Mouse (Mus musculus) limb, embryonic 15.5 days (tissue): Measurements from ENCODE around the gene Zscan22. TPM values are rescaled to one million over a fixed set of nuclear protein-coding genes. Genes with fewer than 3 reads are reported as not detected.
"Not testable (repeated sequence)": the region's sequence is repeated elsewhere in the genome, so short reads cannot be mapped to it uniquely, and the experiment has no call there.

Experiments
- ATAC-seq: fragments of 200-750 bp; cut with Nextera tagmentation; 2 replicates; pipeline ENCODE4 v1.8.0; 2017; ENCODE audit warnings: low read depth, moderate TSS enrichment; ENCODE audit not compliant: insufficient number of reproducible peaks, low FRiP score, low TSS enrichment
- H3K27ac ChIP-seq: fragments of 300-500 bp; sonication (generic); 2 replicates; pipeline ENCODE4 v1.5.1; 2015; ENCODE audit warnings: moderate library complexity, mild to moderate bottlenecking, inconsistent platforms
- H3K27me3 ChIP-seq: fragments of 300-500 bp; sonication (generic); 2 replicates; pipeline ENCODE4 v1.6.1; 2015; ENCODE audit warnings: inconsistent platforms
- H3K36me3 ChIP-seq: fragments of 300-500 bp; sonication (generic); 2 replicates; pipeline ENCODE4 v1.6.1; 2015; ENCODE audit warnings: inconsistent platforms
- H3K4me1 ChIP-seq: fragments of 300-500 bp; sonication (generic); 2 replicates; pipeline ENCODE4 v1.6.1; 2015; ENCODE audit warnings: inconsistent platforms
- H3K4me2 ChIP-seq: fragments of 300-500 bp; sonication (generic); 2 replicates; pipeline ENCODE4 v1.6.1; 2015; ENCODE audit warnings: mild to moderate bottlenecking, inconsistent platforms
- H3K4me3 ChIP-seq: fragments of 300-500 bp; sonication (generic); 2 replicates; pipeline ENCODE4 v1.5.1; 2015; ENCODE audit warnings: mild to moderate bottlenecking, inconsistent platforms
- H3K9ac ChIP-seq: fragments of 300-500 bp; sonication (generic); 2 replicates; pipeline ENCODE4 v1.6.1; 2015; ENCODE audit warnings: inconsistent platforms
- H3K9me3 ChIP-seq: fragments of 300-500 bp; sonication (generic); 2 replicates; pipeline ENCODE4 v1.6.1; 2016; ENCODE audit warnings: inconsistent platforms
- WGBS: fragments of 180-500 bp; shearing (Covaris S2); methylation state at CpG from one replicate; pipeline ENCODE4 v1.1.7; 2015; 5-methylcytosine and 5-hydroxymethylcytosine counted together
- polyA plus RNA-seq: library from polyadenylated mRNA; unstranded; fragments of >200 nt; fragmentation: Nextera tagmentation; extraction: Ambion mirVana; gene quantifications from 2 replicates; pipeline ENCODE4 v1.2.1, GENCODE M21; 2015

The Zscan22 gene
- polyA plus RNA-seq: 17.3 and 17.7 TPM in 2 replicates

DNA sequence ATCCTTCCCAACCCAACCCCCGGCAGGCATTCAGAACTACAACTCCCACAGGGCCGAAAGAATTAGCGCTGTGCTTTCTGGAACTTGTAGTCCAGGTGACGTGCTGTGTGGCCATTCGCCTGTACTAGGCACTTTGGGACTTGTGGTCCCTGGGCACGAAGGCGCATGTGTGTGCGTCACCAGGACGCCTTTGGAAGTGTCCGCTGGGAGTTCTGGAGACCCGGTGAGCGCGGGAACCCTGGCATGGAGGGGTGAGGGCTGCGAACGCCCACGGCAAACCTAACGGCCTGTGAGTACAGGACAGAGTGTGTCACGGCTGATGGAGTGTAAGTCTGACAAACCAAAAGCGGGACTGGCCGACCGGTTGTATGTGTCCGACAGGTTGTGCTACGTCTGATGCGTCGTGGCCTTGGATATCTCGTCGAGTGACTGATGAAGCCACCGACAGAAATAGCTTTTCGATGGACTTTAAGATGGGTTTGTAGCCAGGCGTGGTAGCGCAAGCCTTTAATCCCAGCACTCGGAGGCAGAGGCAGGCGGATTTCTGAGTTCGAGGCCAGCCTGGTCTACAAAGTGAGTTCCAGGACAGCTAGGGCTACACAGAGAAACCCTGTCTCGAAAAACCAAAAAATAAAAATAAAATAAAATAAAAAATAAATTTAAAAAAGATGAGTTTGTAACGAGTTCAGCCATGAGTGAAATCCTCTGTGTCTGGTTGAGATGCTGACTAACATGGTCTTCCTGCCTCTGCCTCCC is at the start of gene Zscan22:
Gene Zscan22, plus strand, starts transcription at position 161 of the 756 bp plus-strand sequence.
- 5% methylated on average over 36 of the region's 36 CpGs for WGBS
- Histone ChIP-seq H3K27ac (no peak within 1 kb of the TSS), H3K4me3 (peak within 1 kb of the TSS; percentile 58), H3K4me1 (peaks cover 8% of the 10 kb centered on the region), H3K4me2 (peak within 1 kb of the TSS; percentile 44), H3K27me3 (no peaks in the 10 kb centered on the region), H3K9me3 (no peaks in the 10 kb centered on the region), H3K36me3 (peaks cover 5% of the 10 kb centered on the region), H3K9ac (0 out of 2 replicates have a peak within 1 kb of the TSS, but pooled peaks have one; percentile 15)
- ATAC-seq: peak; percentile 98

DNA sequence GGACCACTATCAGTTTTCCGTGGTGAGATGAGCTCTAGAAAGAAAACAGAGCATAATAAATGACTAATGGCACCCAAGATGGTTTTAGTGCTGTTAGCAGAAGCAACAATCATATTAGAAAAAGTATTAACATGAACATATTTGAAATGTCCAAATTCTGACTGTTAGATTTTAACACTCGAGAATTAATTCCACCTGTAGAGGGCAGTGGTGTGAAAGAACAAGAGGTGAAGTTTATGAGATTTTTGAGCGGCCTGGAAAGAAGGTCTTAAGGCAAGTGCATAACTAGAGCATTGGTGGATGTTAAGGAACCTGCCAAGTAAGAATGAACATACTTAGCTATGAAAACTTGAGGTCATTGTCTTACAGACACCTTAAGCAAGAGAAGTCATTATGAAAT is 23.3 kb upstream of the Zscan22 start:
- no peak for ATAC-seq
- H3K4me2 ChIP-seq: no peak overlapping the region
- no peak overlapping the region for H3K27ac ChIP-seq
- no peaks in the 10 kb centered on the region for H3K9me3 ChIP-seq
- H3K4me3 ChIP-seq: no peak overlapping the region
- H3K4me1 ChIP-seq: no peaks in the 10 kb centered on the region
- no peaks in the 10 kb centered on the region for H3K27me3 ChIP-seq
- H3K9ac ChIP-seq: no peak overlapping the region
- no peaks in the 10 kb centered on the region for H3K36me3 ChIP-seq
- WGBS: 20% methylated on average over 3 of the region's 3 CpGs

DNA sequence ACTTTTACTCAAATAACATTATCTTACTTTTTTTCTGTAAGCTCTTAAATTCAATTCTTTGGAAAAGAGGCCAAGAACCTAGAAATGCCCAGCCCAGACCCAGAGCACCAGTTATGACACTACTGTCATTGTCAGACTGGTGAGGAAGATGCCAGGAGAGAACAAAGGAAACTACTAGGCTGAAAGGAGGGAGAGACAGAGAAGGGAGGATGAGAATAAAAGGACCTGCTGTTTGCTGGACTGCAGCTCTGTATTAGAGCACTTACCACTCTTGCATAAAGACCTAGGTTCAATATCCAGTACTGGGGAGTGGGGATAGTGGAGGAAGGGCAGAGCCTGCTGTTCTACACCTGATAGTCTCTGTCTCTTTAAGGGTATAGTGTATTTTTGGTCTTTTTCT is 17.6 kb upstream of the Zscan22 start:
- Histone ChIP-seq H3K4me1 (peaks cover 8% of the 10 kb centered on the region), H3K9ac (no peak overlapping the region), H3K4me2 (no peak overlapping the region), H3K36me3 (peaks cover 4% of the 10 kb centered on the region), H3K9me3 (no peaks in the 10 kb centered on the region), H3K27ac (no peak overlapping the region), H3K27me3 (no peaks in the 10 kb centered on the region), H3K4me3 (no peak overlapping the region)
- ATAC-seq: no peak

DNA sequence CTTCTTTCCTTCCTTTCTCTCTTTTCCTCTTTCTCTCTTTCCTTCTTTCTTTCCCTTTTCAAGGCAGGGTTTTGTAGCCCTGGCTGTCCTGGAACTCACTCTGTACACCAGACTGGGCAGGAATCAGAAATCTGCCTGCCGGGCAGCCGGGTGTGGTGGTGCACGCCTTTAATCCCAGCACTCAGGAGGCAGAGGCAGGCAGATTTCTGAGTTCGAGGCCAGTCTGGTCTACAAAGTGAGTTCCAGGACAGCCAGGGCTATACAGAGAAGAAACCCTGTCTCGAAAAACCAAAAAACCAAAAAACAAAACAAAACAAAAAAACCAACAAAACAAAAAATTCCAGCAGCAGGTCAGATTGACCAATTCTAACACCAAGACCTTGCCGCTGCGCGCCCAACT is 17.1 kb upstream of the Zscan22 start:
- not testable (repeated sequence) for ATAC-seq, H3K36me3 ChIP-seq, H3K27ac ChIP-seq, H3K27me3 ChIP-seq, H3K9me3 ChIP-seq, H3K4me1 ChIP-seq
- H3K9ac ChIP-seq: 0 out of 2 replicates have a peak overlapping the region, but pooled peaks have one; percentile 26
- H3K4me2 ChIP-seq: peak overlapping the region; percentile 64
- whole genome bisulfite sequencing: 44% methylated on average over 8 of the region's 8 CpGs
- peak overlapping the region; percentile 71 for H3K4me3 ChIP-seq

DNA sequence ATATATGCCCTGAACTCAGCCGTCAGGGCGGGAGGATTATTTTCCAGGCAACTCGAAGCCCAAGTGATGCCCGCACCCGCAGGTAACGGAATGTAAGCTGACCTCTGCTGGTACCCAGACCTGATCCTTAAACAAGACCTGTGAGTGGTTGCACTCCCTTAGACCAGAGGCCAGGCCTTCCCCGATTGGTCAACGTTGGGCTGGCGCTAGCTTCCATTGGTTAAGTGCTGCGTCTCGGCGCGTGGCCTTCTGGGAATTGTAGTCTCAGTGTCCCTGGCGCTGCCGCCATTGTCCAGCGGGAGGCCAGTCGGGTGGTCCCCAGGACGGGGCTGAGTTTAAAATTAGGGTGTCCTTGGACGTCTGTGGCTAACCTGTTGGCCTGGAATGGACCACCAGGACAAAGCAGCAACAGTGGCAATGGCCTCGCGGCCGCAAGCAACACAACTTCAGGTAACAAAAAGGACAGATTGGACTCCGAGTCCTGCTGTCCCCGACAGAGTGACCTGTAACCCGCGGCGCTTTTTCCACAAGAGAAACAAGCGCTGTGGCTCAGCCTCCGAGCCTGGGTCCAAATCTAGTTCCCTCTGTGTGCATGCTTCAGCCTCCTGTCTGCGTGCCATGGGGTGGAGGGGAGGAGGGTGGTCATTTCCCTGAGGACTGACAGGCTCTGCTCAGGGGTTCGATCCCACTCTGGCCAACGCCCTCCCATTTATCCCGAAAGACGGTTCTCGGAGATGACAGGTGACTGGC is 16.5 kb upstream of the Zscan22 start, which contains the start of gene Zfp128:
Gene Zfp128, plus strand, starts transcription at position 267 of the 750 bp plus-strand sequence.
- under 1% methylated on average over 35 of the region's 35 CpGs for WGBS
- H3K4me1 ChIP-seq: peaks cover 8% of the 10 kb centered on the region
- H3K9me3 ChIP-seq: no peaks in the 10 kb centered on the region
- peak; percentile 96 for ATAC-seq
- H3K27ac ChIP-seq: peak within 1 kb of the TSS; percentile 43; the same call in 1 of the 2 replicates
- peak within 1 kb of the TSS; percentile 68 for H3K9ac ChIP-seq
- peak within 1 kb of the TSS; percentile 71 for H3K4me3 ChIP-seq
- H3K4me2 ChIP-seq: peak within 1 kb of the TSS; percentile 64
- no peaks in the 10 kb centered on the region for H3K27me3 ChIP-seq
- peaks cover 14% of the 10 kb centered on the region for H3K36me3 ChIP-seq

DNA sequence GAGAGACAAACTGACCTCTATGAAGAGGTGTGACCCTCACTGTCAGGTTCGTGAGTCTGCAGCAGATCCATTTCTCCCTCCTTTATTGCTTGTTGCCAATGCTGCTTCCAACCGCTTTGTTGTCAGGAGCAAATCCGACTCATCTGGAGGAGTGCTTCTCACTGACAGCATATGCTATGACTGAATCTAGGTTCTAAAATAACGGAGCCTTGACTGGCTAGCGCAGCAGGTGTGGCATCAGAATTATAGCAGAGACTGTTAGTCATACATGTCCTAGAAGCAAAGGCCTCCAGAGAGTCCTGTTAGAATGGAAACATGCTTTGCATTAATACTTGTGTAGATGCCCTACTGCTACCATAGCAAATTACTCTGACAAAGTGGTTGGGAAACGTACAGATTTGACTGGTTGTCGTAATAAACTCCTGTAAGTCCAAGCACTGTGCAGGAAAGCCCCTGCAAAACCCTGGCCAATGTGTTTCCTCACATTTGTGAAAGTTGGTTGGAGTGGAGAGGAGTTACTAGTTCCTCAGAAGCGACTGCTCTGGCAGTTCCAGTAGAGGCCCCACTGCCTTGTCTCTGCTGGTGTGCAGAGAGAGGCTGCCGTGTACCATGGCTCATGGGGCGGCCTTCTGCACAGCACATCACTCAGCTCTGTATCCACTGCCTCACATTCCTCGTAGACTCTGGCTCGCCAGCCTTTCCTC is 10.9 kb upstream of the Zscan22 start:
- H3K4me2 ChIP-seq: no peak overlapping the region
- WGBS: 92% methylated on average over 12 of the region's 12 CpGs

DNA sequence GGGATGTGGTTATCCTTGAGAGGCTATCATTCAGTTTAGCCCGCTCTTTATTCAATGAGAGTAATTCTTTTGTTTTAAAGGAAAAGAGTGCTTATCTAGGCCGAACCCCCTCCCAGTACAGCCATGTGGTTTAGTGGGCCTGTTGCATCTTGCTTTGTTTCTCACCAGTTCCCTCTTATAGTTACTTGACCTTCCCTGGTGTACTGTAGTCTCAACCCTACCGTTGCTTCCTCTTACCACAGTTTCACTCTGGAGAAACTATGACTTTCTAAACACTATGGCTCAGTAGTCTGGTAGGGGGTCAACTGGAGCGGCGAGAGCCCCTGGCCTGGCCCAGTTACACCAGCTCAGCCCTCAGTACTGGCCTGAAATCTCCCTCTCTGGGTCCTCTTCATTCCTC is 10.0 kb upstream of the Zscan22 start:
- 93% methylated on average over 5 of the region's 5 CpGs for whole genome bisulfite sequencing
- no peaks in the 10 kb centered on the region for H3K27me3 ChIP-seq
- no peaks in the 10 kb centered on the region for H3K4me1 ChIP-seq
- no peak overlapping the region for H3K4me3 ChIP-seq
- H3K4me2 ChIP-seq: no peak overlapping the region
- no peak overlapping the region for H3K27ac ChIP-seq
- ATAC-seq: no peak
- H3K9me3 ChIP-seq: no peaks in the 10 kb centered on the region
- peaks cover 69% of the 10 kb centered on the region for H3K36me3 ChIP-seq
- no peak overlapping the region for H3K9ac ChIP-seq

More for the DNA sequence above, 10.9 kb upstream of the Zscan22 start:
- H3K4me3 ChIP-seq: no peak overlapping the region
- no peak overlapping the region for H3K9ac ChIP-seq
- peaks cover 3% of the 10 kb centered on the region for H3K4me1 ChIP-seq
- H3K27ac ChIP-seq: no peak overlapping the region
- peaks cover 65% of the 10 kb centered on the region for H3K36me3 ChIP-seq
- no peaks in the 10 kb centered on the region for H3K27me3 ChIP-seq
- no peaks in the 10 kb centered on the region for H3K9me3 ChIP-seq
- ATAC-seq: no peak

DNA sequence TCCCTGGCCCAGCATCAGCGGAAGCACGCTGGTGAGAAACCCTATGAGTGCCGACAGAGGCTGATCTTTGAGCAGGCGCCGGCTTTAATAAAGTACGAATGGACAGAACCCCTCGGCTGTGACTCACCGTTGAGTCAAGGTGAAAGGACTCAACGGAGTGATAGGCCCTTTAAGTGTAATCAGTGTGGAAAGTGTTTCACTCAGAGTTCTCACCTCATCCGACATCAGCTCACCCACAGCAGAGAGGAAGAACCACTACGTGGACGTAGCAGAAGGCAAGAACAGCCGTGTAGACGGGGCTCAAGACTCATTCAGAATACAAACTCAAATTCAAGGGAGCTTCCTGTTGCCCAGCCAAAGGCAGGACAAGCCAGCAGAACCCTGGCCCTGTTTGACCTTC is 6.7 kb upstream of the Zscan22 start:
- Histone ChIP-seq H3K4me2 (no peak overlapping the region), H3K27me3 (no peaks in the 10 kb centered on the region), H3K27ac (no peak overlapping the region), H3K4me1 (no peaks in the 10 kb centered on the region), H3K9me3 (no peaks in the 10 kb centered on the region), H3K36me3 (peaks cover 56% of the 10 kb centered on the region), H3K4me3 (no peak overlapping the region), H3K9ac (no peak overlapping the region)
- WGBS: 93% methylated on average over 14 of the region's 14 CpGs
- no peak for ATAC-seq

DNA sequence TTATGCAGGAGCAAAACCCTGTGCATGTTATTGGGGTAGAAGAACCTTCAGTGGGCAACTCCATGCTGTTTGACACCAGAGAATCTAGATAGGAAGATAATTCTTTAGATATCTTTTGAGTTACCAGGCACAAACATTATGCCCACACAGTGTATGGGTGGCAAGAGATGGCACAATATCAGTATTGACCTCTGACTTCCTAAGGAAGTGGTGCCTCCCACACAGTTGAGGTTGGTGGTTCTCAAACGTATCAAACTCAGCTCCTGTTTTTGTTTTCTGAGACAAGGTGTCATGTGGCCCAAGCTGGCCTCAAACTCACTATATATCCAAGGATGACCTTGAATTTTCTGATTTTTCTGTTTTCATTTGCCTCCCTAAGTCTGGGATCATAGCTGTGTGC is 6.3 kb upstream of the Zscan22 start:
- H3K9ac ChIP-seq: no peak overlapping the region
- WGBS: 88% methylated on average over 1 of the region's 1 CpGs
- ATAC-seq: no peak
- H3K36me3 ChIP-seq: peaks cover 52% of the 10 kb centered on the region
- H3K4me1 ChIP-seq: no peaks in the 10 kb centered on the region
- no peak overlapping the region for H3K4me3 ChIP-seq
- H3K4me2 ChIP-seq: no peak overlapping the region
- no peak overlapping the region for H3K27ac ChIP-seq
- no peaks in the 10 kb centered on the region for H3K9me3 ChIP-seq
- H3K27me3 ChIP-seq: no peaks in the 10 kb centered on the region

DNA sequence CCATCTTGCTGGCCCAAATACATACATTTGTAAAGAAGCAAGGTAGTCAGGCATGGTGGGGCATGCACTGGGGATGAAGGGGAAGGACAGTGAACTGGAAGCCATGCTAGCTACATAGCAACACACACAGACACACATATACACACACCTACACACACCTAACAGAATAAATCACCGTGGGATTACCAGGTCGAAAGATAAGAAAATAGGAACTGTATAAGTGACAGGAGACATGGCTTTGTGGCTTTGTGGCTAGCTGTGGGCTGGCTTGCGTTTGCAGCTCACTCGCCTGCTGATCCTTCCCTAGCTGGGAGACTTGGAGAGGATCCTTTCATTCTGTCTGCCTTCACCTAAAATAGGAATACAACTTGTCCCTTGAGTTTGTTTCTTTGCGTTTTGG is 3.9 kb downstream of the Zscan22 start:
- H3K9ac ChIP-seq: no peak overlapping the region
- H3K27me3 ChIP-seq: no peaks in the 10 kb centered on the region
- no peaks in the 10 kb centered on the region for H3K9me3 ChIP-seq
- whole genome bisulfite sequencing: 94% methylated on average over 5 of the region's 5 CpGs
- peaks cover 39% of the 10 kb centered on the region for H3K36me3 ChIP-seq
- no peak overlapping the region for H3K27ac ChIP-seq
- H3K4me2 ChIP-seq: no peak overlapping the region
- H3K4me3 ChIP-seq: no peak overlapping the region
- H3K4me1 ChIP-seq: peaks cover 8% of the 10 kb centered on the region
- ATAC-seq: no peak

DNA sequence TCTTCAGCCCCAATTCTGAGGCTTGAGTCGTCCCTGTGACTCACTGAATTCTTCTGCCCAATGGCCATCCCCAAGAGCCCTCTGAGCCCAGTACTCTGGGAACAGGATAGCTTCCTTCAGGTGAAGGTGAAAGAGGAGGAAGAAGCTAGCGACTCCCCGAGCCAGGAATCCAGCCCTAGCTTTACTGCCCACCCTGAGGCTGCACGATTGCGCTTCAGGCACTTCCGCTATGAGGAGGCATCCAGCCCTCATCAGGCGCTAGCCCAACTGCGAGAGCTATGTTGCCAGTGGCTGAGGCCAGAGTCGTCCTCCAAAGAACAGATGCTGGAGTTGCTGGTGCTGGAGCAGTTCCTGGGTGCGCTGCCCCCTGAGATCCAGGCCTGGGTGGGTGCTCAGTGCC is 6.0 kb downstream of the Zscan22 start:
- H3K36me3 ChIP-seq: peaks cover 58% of the 10 kb centered on the region
- no peak overlapping the region for H3K4me2 ChIP-seq
- no peak overlapping the region for H3K27ac ChIP-seq
- no peak for ATAC-seq
- no peak overlapping the region for H3K4me3 ChIP-seq
- H3K4me1 ChIP-seq: peaks cover 3% of the 10 kb centered on the region; the same call in 1 of the 2 replicates
- H3K9me3 ChIP-seq: no peaks in the 10 kb centered on the region
- WGBS: 54% methylated on average over 10 of the region's 10 CpGs
- H3K27me3 ChIP-seq: no peaks in the 10 kb centered on the region
- H3K9ac ChIP-seq: no peak overlapping the region
